Mouse (Mus musculus) liver, adult 2 months (tissue): ENCODE data around the gene Abcb10. TPM values are rescaled to one million over a fixed set of nuclear protein-coding genes. Genes with fewer than 3 reads are reported as not detected.
"Not testable (repeated sequence)": the region's sequence is repeated elsewhere in the genome, so short reads cannot be mapped to it uniquely, and the experiment has no call there.

Source experiments
- DNase-seq: peaks from one replicate; pipeline ENCODE4 v3.0.0-alpha.2; 2011; ENCODE audit warnings: low read depth, low spot score; ENCODE audit errors: extremely low read depth
- H3K27ac ChIP-seq: fragments of 200-500 bp; replicated peaks from 2 replicates; pipeline ENCODE4 v1.5.1; 2012; ENCODE audit warnings: low read depth, mild to moderate bottlenecking, control low read depth, inconsistent platforms, low read length; ENCODE audit not compliant: insufficient read depth
- H3K27me3 ChIP-seq: fragments of 200-500 bp; 2 replicates; pipeline ENCODE4 v1.6.1; 2012; ENCODE audit warnings: mild to moderate bottlenecking, moderate library complexity, low read length, inconsistent platforms; ENCODE audit not compliant: control insufficient read depth, insufficient read depth
- H3K36me3 ChIP-seq: fragments of 200-500 bp; 2 replicates; pipeline ENCODE4 v1.6.1; 2012; ENCODE audit warnings: low read length, inconsistent platforms; ENCODE audit not compliant: control insufficient read depth, insufficient read depth
- H3K4me1 ChIP-seq: fragments of 200-500 bp; 2 replicates; pipeline ENCODE4 v1.6.1; 2011; ENCODE audit warnings: low read length; ENCODE audit not compliant: control insufficient read depth, insufficient read depth
- H3K4me3 ChIP-seq: fragments of 200-500 bp; 2 replicates; pipeline ENCODE4 v1.5.1; 2011; ENCODE audit warnings: low read depth, mild to moderate bottlenecking, control low read depth, low read length, moderate library complexity; ENCODE audit not compliant: insufficient read depth
- H3K79me2 ChIP-seq: fragments of 200-500 bp; 2 replicates; pipeline ENCODE4 v1.6.1; 2012; ENCODE audit warnings: inconsistent platforms, mild to moderate bottlenecking, low read length, moderate library complexity; ENCODE audit not compliant: control insufficient read depth, insufficient read depth
- H3K9ac ChIP-seq: fragments of 200-500 bp; 2 replicates; pipeline ENCODE4 v1.6.1; 2012; ENCODE audit warnings: low read depth, mild to moderate bottlenecking, control low read depth, inconsistent platforms, low read length
- CTCF ChIP-seq: fragments of 200-500 bp; IDR thresholded peaks from 2 replicates; pipeline ENCODE4 v1.5.1; 2011; ENCODE audit warnings: low read depth, low read length, control low read depth
- POLR2A ChIP-seq: fragments of 200-500 bp; IDR thresholded peaks from 2 replicates; pipeline ENCODE4 v1.6.1; 2011; ENCODE audit warnings: low read length, control low read depth; ENCODE audit not compliant: insufficient read depth; ENCODE audit errors: extremely low read depth
- WGBS: fragments of 180-500 bp; shearing (Covaris S2); methylation state at CpG from one replicate; pipeline ENCODE4 v1.1.7; 2018; 5-methylcytosine and 5-hydroxymethylcytosine counted together
- polyA plus RNA-seq: library from polyadenylated mRNA; depleted of rRNA; stranded (reverse); fragments of >200 nt; gene quantifications from 2 replicates; pipeline ENCODE4 v1.2.3, GENCODE M21; 2012
- total RNA-seq: library from RNA; depleted of rRNA; stranded (reverse); fragments of >200 nt; gene quantifications from 2 replicates; pipeline ENCODE4 v1.2.3, GENCODE M21; 2014

The Abcb10 gene
- total and polyA plus RNA-seq, 2 experiments = 12.4 to 13.7 TPM

- Histone ChIP-seq H3K9ac (no peak overlapping the region), H3K79me2 (peaks cover 29% of the 10 kb centered on the region; the same call in 1 of the 2 replicates), H3K27me3 (no peaks in the 10 kb centered on the region), H3K4me3 (no peak overlapping the region), H3K36me3 (no peaks in the 10 kb centered on the region), H3K27ac (peak overlapping the region; percentile 37), H3K4me1 (peaks cover 23% of the 10 kb centered on the region; the same call in 1 of the 2 replicates)
- DNase-seq = peak; percentile 65
- TF ChIP-seq POLR2A = no peak
- TF ChIP-seq CTCF = no peak
- 51% methylated on average over 14 of the region's 14 CpGs for WGBS
Measured at GRCm38 (mm10) chr8:123978166-123978838, 4.6 kb downstream of the Abcb10 start.

GRCm38 (mm10) chr8:123977499-123977898, 5.4 kb downstream of the Abcb10 start:
- no peaks in the 10 kb centered on the region for H3K27me3 ChIP-seq
- peak; percentile 54 for DNase-seq
- peaks cover 30% of the 10 kb centered on the region; the same call in 1 of the 2 replicates for H3K79me2 ChIP-seq
- TF ChIP-seq CTCF (no peak), POLR2A (no peak)
- peaks cover 24% of the 10 kb centered on the region; the same call in 1 of the 2 replicates for H3K4me1 ChIP-seq
- no peak overlapping the region for H3K4me3 ChIP-seq
- H3K9ac ChIP-seq = no peak overlapping the region
- no peak overlapping the region; the same call in 1 of the 2 replicates for H3K27ac ChIP-seq
- H3K36me3 ChIP-seq = no peaks in the 10 kb centered on the region
- 45% methylated on average over 4 of the region's 4 CpGs for WGBS

GRCm38 (mm10) chr8:123973495-123973894, 9.4 kb downstream of the Abcb10 start:
- Histone ChIP-seq H3K36me3 (peaks cover 4% of the 10 kb centered on the region; the same call in 1 of the 2 replicates), H3K27me3 (no peaks in the 10 kb centered on the region), H3K4me3 (no peak overlapping the region), H3K27ac (peak overlapping the region; percentile 89), H3K9ac (peak overlapping the region; percentile 28), H3K79me2 (peaks cover 22% of the 10 kb centered on the region; the same call in 1 of the 2 replicates), H3K4me1 (peaks cover 12% of the 10 kb centered on the region; the same call in 1 of the 2 replicates)
- DNase-seq = peak; percentile 99
- TF ChIP-seq POLR2A (no peak), CTCF (no peak)
- WGBS = 38% methylated on average over 1 of the region's 1 CpGs

DNA sequence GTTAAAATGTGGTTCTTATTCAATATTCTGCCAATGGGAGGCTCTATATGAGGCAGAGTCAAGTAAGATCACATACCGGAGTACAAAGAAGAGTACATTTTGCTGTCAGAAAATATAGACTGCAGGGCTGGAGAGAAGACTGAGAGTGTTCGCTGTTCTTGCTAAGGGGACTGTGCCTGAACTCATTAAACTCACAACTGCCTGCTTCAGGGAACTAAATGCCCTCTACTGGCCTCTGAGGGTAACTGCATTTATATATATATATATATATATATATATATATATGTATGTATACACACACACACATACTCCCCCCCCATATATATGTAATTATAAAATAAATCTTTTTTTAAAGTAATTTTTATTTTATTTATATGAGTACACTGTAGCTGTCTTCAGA, 16.0 kb downstream of the Abcb10 start:
- Histone ChIP-seq H3K27me3 (no peaks in the 10 kb centered on the region), H3K79me2 (peaks cover 9% of the 10 kb centered on the region; the same call in 1 of the 2 replicates), H3K4me3 (no peak overlapping the region), H3K36me3 (peaks cover 28% of the 10 kb centered on the region; the same call in 1 of the 2 replicates), H3K4me1 (no peaks in the 10 kb centered on the region), H3K27ac (no peak overlapping the region), H3K9ac (no peak overlapping the region)
- no peak for DNase-seq
- 80% methylated on average over 2 of the region's 2 CpGs for WGBS
- TF ChIP-seq CTCF (no peak), POLR2A (no peak)

DNA sequence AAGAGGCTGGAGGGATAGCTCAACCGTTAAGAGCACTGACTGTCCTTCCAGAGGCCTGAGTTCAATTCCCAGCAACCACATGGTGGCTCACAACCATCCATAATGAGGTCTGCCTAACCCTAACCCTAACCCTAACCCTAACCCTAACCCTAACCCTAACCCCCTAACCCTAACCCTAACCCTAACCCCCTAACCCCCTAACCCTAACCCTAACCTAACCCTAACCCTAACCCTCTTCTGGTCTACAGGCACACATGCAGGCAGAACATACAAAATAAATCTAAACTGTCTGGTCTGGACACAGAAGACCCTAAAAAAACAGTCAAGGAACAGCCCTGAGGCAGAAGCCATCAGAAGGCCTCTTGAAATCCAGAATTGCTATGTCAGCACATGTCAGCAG, 21.6 kb downstream of the Abcb10 start:
- Histone ChIP-seq H3K36me3 (peaks cover 19% of the 10 kb centered on the region; the same call in 1 of the 2 replicates), H3K27me3 (no peaks in the 10 kb centered on the region), H3K79me2 (no peaks in the 10 kb centered on the region), H3K4me3 (no peak overlapping the region), H3K4me1 (peaks cover 4% of the 10 kb centered on the region), H3K27ac (no peak overlapping the region), H3K9ac (no peak overlapping the region)
- WGBS = 79% methylated on average over 1 of the region's 1 CpGs
- TF ChIP-seq CTCF (no peak), POLR2A (no peak)
- DNase-seq = no peak

GRCm38 (mm10) chr8:123960556-123960955, 22.4 kb downstream of the Abcb10 start:
- not testable (repeated sequence) for H3K27me3 ChIP-seq, H3K9ac ChIP-seq, H3K4me1 ChIP-seq, H3K4me3 ChIP-seq, H3K27ac ChIP-seq, H3K79me2 ChIP-seq
- 22% methylated on average over 5 of the region's 5 CpGs for WGBS
- DNase-seq = peak; percentile 83
- H3K36me3 ChIP-seq = peaks cover 19% of the 10 kb centered on the region; the same call in 1 of the 2 replicates
